Mouse (Mus musculus) kidney, postnatal 25 days (tissue): ENCODE data around the gene Nbeal2.
"Not testable (repeated sequence)": the region's sequence is repeated elsewhere in the genome, so short reads cannot be mapped to it uniquely, and the experiment has no call there.

ENCODE experiments used
- DNase-seq, 2 experiments: peaks; one replicate each; pipeline ENCODE4 v3.0.0; 2021; ENCODE audit warnings: mixed read lengths in 2 of 2

Gene Nbeal2

GRCm38 (mm10) chr9:110653655-110654461, at the start of gene Nbeal2:
TSS of gene Nbeal2 (minus strand) at chr9:110654161.
- peak; percentile 96 to 99 for DNase-seq

DNA sequence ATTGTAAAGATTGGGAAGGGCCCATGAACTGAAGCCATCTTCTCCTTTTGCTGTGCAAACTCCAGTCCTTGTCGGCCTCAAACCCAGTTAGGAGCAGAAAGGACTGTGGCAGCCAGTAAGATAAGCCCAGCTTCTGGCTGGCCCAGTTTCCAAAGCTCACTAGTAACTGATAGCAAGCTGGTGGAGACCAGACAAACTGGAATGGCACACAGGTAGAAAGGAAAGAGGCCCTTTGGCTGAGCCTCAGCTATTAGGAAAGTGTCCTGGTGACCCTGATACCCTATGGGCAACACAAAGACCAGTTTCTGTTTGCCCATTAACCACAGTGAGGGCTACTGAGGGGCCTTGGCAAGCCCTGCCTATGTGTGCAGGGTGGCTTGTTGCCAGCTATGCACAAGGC, 48.9 kb upstream of the Nbeal2 start:
- DNase-seq = no peak

DNA sequence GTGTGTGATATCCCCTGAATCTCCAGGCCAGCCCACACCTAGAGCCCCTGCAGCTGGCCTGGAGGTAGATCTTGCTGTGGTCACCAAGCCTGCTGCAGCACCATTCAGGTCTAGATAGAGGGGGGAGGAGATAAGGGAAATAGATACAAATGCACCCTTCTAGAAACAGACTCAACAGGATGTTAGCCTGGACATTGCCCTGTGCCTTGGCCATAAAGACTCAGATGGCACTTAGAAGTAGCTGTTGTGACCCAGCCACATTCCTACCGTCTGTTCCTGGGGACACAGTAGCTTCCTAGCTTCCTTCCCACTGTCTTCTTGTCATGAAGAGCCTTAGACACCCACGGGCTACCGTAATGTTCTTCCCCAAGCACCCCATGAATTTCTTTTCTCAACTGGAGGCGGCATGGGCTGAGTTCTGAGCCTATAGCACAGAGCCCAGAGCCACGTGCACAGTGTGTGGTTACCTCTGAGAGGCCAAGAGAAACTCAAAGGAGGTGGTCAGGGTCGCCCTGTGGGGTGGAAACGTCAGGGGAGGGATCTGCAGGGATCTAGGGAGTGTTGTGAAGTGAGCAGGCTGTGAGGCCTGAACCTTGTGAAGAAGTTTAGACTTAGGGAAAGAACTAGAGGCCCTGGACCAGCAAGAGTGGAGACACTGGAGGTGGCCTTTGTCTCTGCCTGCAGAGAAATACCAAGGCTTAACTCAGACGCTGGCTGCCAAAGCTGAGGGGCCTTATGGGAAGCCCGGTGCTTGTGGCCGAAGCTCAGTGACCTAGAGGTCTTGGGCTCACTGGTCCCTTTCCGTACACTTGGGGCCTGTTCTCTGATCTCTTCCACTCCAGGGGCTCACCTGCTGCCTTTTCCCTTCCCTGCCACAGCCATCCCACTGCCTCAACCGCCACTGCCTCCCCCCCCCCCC, 47.4 kb upstream of the Nbeal2 start:
- DNase-seq = peak in 1 of 2 experiments; percentile 74

- no peak for DNase-seq
Observed at GRCm38 (mm10) chr9:110699574-110699973, 45.6 kb upstream of the Nbeal2 start.

GRCm38 (mm10) chr9:110697465-110697864, 43.5 kb upstream of the Nbeal2 start:
- DNase-seq = peak in 1 of 2 experiments; percentile 69

- peak in 1 of 2 experiments; percentile 32 for DNase-seq
Observed at GRCm38 (mm10) chr9:110696427-110696826, 42.5 kb upstream of the Nbeal2 start.

DNA sequence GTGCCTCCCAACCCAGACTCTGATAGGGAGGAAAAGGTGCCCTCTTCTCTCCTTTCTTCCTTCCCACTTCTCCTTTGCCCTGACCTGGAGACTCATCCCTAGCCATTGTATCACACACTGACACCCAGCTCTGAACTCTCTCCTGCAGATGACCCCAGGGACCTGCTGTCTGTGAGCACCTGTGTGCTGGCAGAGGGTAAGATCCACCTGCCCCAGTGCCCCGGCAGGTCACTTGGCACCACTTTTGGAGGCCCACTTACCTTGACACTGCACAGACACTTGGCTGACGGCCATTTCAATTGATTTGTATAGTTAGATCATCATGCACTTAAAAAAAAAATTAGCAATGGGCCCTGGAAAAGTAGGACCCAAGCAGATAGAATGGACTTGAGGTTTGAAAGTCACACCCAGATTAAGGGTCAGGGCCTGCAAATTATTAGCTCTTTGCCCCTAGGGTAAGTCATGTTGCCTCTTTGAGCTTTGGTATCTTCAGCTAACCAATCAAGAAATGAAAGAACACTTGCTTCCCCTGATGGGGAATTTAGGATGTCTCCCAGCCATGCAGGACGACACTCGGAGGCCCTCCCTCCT, 41.3 kb upstream of the Nbeal2 start:
- DNase-seq = peak in 1 of 2 experiments; percentile 66

GRCm38 (mm10) chr9:110689261-110689779, 35.4 kb upstream of the Nbeal2 start:
- peak; percentile 77 to 92 for DNase-seq

DNA sequence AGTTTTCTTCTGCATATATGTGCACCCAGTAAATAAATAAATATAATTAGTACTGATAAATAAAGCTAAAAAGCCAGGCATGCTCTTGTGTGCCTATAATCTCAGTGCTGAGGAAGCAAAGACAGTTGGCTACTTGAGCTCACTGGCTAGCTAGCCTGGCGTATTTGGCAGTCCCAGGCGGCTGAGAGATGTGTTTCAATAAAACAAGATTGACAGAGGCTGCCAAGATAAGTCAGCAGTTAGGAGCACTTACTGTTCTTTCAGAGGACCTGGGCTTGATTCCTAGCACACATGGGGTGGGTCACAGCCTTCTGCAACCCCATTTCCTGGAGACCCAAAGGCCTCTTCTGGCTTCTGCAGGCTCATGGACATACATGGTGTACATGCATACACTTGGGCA, 33.9 kb upstream of the Nbeal2 start:
- peak in 1 of 2 experiments; percentile 37 for DNase-seq

- peak in 1 of 2 experiments; percentile 56 for DNase-seq
Observed at GRCm38 (mm10) chr9:110687061-110687460, 33.1 kb upstream of the Nbeal2 start.

GRCm38 (mm10) chr9:110686472-110686871, 32.5 kb upstream of the Nbeal2 start:
- peak in 1 of 2 experiments; percentile 32 for DNase-seq

DNA sequence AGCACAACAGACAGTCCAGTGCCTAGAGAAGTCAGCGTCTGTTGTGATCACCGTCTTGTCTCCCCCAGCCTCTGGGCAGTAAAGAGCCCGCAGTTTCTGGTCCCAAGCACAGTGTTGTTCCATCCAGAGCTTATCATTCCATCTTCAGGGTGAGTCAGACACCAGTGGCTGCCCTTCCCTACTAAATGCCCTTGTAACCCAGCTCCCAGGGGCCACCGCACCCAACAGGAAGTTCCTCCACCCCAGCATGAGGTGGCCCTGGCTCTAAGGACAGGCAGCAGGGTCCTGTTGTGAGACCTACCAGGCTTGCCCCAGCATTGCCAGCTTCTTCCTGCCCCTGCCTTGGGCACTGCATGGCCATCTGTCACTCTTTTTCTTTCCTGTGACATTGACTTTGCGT, 31.6 kb upstream of the Nbeal2 start:
- DNase-seq = peak in 1 of 2 experiments; percentile 70

- DNase-seq = peak in 1 of 2 experiments; percentile 37
Observed at GRCm38 (mm10) chr9:110685187-110685586, 31.2 kb upstream of the Nbeal2 start.

GRCm38 (mm10) chr9:110684100-110684831, 30.3 kb upstream of the Nbeal2 start:
- peak; percentile 98 for DNase-seq

- peak; percentile 79 to 94 for DNase-seq
Observed at GRCm38 (mm10) chr9:110683574-110684099, 29.7 kb upstream of the Nbeal2 start.

- not testable (repeated sequence) for DNase-seq
Observed at GRCm38 (mm10) chr9:110682697-110683096, 28.7 kb upstream of the Nbeal2 start.

DNA sequence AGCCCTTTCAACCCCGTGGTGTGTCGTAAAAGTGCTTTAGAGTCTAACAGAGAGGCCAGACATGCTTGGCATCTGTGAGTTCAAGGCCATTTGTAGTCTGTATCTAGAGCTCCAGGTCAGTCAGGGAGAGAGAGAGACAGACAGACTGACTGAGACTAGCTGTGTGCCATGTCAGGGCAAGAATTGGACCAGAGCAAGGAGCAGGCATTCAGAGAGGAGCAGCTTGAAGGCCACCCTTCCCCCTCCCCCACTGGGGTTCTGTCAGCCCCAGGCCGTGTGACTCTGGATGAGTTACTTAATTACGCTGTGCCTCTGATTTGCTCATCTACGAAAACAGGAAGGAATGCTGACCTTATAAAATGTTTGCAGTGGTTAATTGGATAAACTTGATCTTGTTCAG, 28.3 kb upstream of the Nbeal2 start:
- DNase-seq = peak; percentile 67 to 88

- DNase-seq = peak in 1 of 2 experiments; percentile 67
Observed at GRCm38 (mm10) chr9:110681817-110682216, 27.9 kb upstream of the Nbeal2 start.

DNA sequence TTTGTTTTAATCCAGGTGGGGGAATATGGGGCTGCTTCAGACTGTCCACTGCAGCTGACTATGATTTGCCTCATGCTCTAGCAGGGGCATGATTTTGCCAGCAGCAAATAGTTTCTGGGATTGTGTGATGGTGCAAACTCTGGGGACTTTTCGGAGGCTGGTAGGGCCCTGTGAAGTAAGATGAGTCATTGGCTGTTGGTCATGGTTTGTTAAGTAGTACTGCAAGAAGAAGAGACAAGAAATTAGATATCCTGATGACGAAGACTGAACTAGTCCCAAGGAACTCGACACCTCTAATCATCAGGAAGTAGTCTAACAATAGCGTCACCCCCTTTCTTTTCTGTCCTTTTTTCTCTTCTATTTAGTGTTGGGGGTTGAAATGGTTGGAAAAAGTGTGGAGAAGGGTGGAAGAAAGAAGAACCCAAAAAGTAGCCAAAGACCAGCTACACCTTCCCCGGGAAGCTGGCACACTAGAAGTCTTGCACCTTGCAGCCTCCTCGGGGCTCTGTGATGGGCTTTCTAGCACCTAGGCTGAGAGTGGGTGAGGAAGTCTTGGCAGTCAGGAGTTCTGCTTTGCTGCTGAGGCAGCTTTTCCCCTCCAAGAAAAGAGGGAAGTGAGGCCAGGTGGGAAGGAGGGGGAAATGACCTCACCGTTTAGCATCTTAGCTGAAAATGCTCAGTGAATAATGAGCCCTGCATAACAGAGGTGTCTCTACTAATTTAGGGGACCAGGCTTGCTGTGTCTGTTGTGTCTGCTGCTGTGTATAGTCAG, 27.0 kb upstream of the Nbeal2 start:
- DNase-seq = peak in 1 of 2 experiments; percentile 42

- DNase-seq = peak in 1 of 2 experiments; percentile 33
Observed at GRCm38 (mm10) chr9:110678886-110679285, 24.9 kb upstream of the Nbeal2 start.

DNA sequence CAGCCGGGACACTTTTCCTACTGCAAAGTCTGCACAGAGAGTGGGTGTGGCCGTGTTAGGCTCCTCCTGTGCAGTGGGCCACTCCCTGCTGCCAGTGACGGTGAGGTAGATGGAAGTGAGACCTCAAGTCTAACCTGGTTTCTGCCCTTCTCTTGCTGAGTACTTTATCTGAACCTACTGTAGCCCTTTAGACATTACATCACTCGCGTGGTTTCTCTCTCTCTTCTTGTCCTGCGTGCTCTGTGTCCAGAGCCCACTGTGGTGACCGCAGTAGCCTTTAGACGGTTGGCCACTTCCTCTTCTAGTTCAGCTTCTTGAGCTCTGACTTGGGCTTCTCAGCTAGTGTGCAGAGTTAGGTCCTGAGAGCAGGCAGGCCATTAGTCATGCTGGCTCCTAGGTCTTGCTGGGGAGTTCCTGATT, 22.5 kb upstream of the Nbeal2 start:
- peak in 1 of 2 experiments; percentile 54 for DNase-seq
